Mouse (Mus musculus) left cerebral cortex, postnatal 4 days (tissue): ENCODE data around the gene Tradd. TPM values are rescaled to one million over a fixed set of nuclear protein-coding genes. Genes with fewer than 3 reads are reported as not detected.
A peak's percentile ranks its signal among the peaks of the same experiment; 100 is the strongest.

Experiments
- DNase-seq: peaks from one replicate; pipeline ENCODE4 v3.0.0-alpha.2; 2022
- intact Hi-C: fragments of 180-260 bp; cut with DNase I; formaldehyde crosslinking; loops from one replicate; pipeline ENCODE4 v1.15.1; 2025
- total RNA-seq, 2 experiments: library from RNA; stranded (reverse); gene quantifications; 2 replicates each; pipeline ENCODE4 v1.2.3; 2021

The Tradd gene
- total RNA-seq, 2 experiments from 2014 or later, result 9.2 to 11.1 TPM

DNA sequence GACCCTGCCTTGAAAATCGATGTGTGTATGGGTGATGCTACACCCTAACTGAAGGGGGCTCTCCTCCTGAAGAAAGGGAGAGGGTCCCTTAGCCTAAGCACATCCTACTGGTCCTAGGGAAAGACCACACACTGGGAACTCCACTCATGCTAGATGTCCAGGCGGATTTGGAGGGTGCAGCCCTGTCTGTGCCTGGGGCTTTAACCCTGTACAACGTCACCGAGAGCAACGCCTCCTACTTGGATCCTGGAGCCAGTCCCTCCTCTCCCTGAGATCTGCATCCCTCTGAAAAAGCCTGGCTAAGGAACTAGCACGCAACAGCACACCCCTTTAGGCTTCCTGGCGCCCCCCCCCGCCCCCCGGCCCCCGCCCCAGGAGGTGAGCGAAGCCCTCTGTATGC, 11.0 kb upstream of the Tradd start:
- no peak for DNase-seq
- intact Hi-C loops, result no loop called here

DNA sequence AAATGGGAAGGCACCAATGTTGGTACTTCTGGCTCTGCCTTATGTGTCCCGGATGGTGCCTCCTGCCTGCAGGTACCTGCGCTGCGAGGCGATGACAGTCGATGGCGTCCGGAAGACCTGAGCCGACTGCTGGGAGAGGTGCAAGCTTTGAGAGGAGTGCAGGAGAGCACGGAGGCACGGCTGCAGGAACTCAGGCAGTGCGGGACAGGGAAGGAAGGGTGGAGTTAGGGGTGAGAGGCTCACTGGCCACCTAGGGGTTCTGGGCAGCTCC, 6.4 kb upstream of the Tradd start:
- intact Hi-C loops, result no loop called here
- DNase-seq, result no peak

DNA sequence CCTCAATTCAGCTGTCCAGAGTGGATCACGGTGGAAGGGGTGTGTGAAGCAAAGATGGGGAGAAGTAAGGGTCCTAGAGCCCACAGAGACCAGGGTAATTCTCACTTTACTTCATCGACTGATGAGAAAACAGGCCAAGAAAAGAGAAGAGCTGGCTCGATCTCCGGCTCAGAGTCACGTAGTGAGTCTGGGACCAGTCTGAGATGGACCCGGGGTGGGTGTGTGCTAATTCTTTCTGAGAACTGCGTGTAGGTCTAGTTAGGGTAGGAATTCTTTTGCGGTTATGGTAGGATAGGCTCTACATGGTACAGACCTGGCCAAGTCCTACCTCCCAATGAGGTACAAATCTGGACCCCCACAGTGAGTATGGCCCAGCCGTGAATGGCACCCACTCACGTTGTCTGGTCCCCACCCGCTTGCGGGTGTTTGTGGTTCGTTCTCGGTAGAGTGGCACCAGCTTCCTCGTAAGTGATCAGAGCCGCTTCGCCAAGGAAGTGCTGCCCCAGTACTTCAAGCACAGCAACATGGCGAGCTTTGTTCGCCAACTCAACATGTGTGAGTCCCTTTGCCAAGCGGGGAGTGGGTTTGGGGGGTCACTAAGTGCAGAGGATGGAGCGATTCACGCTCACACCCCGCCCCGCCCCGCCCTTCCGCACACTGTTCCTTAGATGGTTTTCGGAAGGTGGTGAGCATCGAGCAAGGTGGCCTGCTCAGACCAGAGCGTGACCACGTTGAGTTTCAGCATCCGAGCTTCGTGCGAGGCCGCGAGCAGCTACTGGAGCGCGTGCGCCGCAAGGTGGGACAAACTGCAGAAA, 5.9 kb upstream of the Tradd start:
- intact Hi-C loops, result no loop called here
- no peak for DNase-seq

DNA sequence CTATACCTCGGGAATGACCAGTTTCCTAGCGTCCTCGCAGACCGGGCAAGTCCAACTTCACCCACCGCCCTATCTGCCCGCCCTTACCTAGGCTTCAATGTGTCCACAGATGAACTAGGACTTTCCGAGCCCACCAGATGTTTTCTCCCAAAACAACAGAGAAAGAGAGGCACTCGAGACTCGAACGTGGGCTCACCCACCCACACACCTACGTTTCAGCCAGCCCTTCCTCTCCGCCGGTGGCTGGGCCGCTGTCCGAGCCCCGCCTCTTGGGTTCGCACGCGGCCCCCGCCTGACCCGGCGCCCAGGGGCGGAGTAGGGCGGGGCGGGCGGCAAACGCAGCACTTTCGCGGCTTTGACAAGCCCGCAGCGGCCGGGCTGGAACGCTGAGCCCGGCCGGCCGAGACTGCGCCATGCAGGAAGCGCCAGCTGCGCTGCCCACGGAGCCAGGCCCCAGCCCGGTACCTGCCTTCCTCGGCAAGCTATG, 5.1 kb upstream of the Tradd start, which contains the start of gene Hsf4:
Gene Hsf4, plus strand, starts transcription at position 341 of the 487 bp plus-strand sequence.
- no peak for DNase-seq
- intact Hi-C loops, result no loop called here

DNA sequence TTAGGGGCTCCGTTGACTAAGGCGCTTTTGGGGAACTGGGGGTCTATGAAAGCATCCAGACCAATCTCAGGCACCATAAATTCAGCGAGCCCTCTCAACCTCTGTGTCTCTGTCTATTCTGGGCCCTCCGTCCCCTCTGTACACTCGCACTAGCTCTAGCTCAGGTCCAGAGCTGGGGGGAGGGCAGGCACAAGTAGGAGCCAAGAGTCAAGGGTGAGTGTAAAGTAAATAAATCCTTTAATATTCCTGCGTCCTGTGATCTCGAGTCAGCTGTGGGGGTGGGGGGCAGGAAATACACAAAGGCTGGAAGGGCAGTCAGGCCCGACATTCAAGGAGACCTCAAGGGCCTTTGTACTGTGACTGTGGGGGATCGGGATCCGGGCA, 4.7 kb upstream of the Tradd start:
- DNase-seq, result no peak
- intact Hi-C loops, result no loop called here

DNA sequence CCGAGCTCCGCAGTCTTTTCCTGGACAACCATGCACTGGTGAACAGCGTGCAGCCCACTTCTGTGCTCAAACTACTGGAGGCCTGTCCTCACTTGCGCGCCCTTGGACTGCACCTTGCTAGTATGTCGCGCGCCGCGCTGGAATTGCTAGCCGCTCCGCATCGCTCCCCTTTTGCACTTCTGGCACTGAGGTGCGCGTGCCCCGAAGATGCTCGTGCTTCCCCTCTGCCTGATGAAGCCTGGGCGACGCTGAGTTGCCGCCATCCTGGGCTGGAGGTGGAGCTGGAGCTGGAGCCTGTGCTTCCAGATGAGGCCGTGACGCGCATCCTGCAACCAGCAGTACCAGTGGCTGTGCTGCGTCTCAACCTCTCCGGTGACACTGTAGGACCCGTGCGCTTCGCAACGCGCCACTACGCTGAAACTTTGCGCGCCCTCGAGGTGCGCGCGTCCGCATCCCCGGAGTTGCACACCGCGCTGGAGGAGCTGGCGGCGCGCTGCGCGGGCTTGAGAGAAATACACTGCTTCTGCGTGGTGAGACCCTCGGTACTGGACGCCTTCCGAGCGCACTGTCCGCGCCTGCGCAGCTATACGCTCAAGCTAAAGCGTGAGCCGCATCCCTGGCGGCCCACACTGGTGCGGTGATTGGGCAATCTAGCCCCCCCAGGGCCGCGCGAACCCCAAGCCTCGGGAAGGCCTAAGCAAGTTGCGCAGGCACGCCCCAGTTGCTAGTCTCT, 4.1 kb upstream of the Tradd start:
- DNase-seq, result peak; percentile 82
- intact Hi-C loops, result no loop called here

DNA sequence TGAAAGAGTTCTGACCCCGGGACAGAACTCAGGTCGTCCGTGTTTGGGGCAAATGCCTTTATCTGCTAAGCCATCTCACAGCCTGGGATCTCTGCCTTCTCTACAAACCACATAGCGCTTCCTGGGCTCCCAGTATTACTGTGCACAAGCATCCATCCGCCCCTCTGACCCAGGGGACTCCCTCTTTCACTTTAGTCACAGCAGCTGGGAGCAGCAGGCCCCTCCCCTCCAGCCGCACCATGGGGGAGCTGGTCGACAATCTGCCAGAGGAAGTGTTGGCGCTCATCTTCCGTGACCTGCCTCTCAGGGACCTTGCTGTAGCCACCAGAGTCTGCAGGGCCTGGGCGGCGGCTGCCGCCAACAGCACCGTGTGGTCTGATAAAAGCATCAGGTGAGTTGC, 2.4 kb upstream of the Tradd start:
- intact Hi-C loops, result no loop called here
- DNase-seq, result no peak

DNA sequence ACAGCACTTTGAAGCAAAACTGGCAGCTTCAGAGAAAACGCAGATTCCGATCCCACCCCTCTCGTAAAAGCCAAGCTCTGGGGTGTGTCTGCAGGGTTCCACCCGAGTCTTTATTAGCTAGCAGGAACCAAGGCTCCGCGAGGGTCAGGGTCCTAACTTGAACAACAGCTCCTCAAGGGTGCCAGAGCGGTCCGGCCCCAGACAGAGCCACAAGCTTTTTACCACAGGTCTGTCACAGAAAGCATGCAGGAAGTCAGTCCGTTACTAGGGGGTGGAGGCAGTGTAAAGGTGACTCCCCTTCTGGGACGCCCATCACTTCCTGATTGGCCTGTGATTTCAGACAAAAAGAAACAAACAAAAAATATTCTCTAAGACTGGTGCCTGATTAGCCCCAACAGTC, 719 bp upstream of the Tradd start:
- intact Hi-C loops, result no loop called here
- no peak for DNase-seq

DNA sequence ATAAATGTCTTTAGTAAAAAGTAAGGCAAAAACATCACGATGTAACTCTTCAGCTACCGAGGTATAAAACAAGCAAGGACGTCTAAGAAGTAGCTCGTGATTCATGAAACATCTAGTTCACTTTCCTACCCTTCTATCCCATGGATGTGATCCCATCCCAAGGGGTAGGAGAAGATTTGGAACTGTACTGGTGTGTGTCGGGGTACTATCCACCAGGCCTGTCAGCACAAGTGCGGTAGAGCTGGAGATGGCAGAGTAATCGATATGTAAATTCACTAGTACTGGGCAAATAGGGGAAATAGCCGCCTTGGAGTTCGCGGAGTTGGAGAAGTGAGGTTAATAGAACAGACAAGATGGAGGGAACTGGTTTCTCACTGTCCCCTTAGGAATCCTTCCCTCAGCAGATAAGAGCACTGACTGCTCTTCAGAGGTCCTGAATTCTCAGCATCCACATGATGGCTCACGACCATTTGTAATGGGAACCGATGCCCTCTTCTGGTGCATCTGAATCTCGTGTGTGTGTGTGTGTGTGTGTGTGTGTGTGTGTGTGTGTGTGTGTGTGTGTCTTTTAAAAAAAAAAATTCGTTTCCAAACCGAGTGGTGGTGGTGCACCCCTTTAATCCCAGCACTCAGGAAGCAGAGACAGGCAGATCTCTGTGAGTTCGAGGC, 1.0 kb downstream of the Tradd start:
- intact Hi-C loops, result no loop called here
- no peak for DNase-seq

DNA sequence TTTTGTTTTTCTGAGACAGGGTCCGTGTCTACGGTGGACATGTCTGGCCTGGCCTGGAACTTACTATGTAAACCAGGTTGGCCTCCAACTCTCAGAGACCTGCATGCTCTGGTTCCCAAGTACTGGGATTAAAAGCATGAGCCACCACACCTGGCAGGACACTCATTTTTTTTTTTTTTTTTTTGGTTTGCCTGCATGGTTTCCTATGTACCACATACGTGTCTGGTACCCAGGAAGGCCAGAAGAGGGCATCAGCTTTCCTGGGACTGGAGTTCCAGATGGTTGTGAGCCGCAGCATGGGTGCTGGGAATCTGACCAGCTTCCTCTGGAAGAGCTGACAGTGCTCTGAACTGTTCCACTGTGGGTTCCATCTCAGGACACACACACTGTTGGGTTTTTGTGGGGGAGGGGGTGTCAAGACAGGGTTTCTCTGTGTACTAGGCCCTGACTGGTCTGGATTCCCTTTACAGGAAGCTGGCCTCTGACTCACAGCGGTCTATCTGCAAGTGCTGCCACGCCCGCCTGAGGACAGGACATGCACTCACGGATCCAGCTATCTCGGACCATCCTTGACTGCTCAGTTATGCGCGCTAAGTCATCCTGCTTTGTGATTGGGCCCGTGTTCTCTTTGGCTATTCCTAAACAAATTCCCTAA, 3.0 kb downstream of the Tradd start:
- DNase-seq, result no peak
- intact Hi-C loops, result no loop called here

DNA sequence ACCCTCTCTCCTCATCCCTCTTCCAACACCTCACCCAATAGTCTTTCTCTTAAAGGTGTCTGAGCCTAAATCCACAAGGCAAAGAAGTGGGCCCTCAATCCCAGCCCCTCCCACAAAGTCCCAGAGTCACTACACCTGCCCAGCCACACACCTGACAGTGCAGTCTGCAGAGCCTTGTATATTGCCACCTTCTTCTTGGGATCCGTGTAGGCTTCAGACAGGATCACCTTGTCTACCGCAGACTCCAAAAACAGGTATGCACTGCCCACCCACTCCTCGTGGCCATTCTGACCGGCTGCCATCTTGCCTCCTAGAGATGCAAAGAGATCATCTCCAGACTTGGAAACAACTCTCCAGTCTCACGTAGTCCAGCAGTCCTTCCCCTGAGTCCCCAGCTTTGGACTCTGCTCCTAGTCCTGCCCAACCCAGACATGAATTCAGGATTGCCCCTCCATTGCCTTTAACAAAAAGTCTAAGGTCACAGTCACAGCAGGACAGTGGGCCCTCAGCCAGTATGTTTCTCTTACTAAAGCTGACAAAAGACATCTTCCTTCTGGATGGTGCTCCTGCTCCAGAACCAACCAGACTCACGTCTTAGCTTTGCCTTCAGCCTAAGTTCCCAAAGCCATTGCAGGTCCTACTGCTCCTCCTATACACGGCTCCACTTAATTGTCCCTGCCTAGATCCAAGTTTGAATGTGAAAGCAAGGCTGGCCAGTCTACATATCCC, 3.9 kb downstream of the Tradd start:
- intact Hi-C loops, result no loop called here
- no peak for DNase-seq

DNA sequence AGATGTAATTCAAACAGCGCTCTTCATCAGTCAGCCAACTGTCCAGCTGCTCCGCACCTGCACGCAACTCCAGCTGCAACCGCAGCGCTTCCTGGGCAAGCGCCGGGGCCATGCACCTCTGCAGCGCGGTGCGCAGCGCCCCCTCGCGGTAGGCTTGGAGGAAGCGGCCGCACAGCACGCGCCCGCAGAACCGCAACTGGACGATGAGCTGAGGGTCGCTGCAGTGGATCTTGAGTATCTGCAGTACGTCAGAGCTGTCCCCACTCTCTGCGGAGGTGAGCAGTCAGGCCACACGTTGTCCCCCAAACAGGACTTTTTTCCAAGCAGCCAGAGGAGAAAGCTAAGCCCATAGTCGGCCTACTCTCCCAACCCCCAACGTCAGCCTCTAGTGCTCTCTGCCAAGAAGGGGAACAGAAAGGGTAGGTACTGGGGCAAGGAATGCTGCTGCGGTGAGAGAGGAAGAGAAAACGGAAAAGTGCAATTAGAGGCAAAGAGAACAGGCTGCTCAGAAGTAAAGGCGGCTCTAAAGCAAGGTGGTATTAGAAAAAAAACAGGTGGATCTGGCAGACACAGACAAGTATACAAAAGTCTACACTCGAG, 4.6 kb downstream of the Tradd start:
- peak; percentile 77 for DNase-seq
- intact Hi-C loops, result no loop called here

DNA sequence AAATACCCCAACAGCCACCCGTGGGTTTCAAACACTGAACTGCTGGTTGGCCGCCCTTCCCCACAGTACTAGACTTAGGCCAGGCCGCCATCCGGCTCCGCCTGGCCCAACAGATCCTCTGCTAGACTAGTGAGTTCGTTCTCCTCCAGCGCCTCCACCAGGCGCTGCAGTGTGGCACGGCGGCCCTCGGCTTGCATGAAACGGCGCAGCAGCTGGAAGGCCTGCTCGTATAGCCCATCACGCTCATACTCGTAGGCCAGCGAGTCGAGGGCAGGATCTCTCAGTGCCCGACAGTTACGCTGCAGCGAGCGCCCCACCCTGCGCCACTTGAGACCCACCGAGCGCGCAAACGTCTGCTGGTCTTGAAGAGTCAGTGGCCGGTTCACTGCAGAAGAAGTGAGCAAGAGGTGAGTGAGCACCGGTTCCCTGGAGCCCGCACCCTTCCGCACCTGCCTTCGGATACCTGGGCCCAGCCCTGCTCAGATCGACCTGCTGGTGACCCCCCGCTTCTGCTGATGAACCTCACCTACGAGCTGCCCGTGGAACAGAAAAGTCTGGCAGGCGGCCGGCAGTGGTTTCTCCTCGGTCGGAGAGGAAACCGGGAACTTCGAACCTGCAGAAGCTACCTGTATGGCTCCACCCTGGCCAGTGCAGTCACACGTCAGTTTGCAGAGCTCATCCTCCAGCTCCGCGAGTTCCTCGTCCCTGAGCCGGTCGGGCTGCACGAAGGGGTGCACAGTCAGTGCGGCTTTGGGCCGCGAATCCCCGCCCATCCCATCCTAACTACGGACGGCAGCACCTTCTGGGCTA, 5.3 kb downstream of the Tradd start:
- DNase-seq, result peak; percentile 40
- intact Hi-C loops, result no loop called here

DNA sequence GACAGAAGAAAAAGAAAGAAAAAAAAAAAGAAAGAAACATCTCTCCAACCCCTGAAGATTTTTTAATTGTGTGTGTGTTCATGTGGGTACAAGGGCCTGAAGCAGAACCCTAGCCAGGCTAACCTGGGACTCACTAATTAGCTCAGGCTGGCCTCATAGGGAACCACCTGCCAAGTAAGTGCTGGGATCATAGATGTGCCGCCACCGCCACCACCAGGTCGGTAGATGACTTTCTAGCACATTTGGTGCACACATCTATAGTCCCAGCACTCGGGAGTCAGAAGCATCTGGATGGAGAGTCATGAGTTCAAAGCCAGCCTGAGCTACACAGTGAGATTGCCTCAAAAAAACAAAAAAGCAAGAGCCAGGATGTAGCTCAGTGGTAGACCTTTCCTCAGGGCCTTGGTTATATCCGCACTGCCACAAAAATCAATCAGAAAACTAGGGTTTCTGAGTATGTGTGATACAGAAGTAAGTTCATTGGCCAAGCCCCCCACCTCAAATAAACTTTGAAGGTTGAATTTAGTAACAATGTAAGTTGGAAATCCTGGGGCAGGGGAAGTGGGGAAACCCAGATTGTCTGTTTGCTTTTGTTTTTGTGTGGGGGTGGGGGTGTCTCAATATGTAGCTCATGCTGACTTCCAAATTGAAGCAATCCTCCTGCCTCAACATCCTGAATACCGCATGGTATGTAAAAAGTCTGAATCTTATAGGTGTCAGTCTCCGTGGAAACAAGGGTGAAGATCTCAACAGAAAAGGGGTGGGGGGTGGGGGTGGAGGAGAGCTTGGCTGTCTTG, 6.9 kb downstream of the Tradd start:
- intact Hi-C loops, result no loop called here
- no peak for DNase-seq

DNA sequence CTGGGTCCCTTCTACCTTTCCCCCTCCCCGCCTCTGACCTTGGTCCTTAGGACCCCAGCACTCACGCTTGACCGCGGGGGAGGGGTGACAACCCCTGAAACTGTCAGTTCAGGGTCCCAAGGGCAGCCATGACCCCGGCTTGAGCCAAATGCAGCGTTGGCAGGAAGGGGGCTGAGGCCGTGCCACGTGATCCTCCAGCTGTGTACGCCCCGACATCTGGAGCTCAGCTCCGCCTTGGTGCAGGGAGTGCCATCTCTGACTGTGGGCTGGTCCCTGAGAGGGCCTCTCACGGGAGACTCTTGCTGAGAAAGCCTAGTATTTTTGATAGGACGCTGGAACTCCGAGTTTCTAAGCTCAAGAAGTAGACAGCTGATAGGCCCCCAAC, 9.5 kb downstream of the Tradd start, which contains the start of gene B3gnt9:
Gene B3gnt9, minus strand, starts transcription at position 188 of the 385 bp plus-strand sequence.
- DNase-seq, result no peak
- intact Hi-C loops, result no loop called here

DNA sequence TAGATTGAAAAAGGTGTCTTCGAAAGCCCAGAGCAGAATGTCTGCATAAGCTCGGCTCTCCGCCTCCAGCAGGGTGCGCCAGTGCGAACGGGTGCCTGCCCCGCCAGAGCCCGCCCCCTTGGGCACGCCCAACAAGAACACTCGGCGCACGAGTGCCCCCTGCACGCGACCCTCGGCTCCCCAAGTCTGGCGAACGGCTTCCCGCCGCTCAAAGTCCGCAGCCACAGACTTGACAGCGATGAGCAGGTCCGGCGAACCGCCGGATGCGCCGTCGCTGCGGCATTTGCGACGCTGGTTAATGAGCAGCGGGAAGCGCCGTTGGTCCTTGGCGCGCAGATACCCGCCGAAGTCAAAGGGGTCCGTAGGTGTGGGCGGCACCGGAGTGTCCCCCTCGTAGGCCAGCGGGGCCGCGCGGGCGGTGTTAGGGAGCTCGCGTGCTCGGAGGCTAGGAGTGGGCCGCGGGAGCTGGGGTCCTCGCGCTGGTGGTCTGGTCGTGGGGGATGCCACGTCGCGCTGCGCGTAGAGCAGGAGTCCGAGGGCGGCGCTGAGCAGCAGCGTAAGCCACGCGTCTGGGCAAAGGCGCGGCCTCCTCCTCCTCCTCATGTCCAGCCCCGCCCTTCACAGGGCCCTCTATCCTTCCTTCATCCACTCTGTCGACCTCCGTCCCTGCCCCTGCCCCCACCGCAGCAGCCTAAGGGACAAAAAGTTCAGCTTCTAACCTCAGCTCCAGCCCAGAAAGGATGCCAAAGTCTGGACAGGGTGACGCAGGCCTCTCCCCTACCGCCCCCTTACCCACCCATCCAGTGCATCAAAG, 10.1 kb downstream of the Tradd start:
- DNase-seq, result peak; percentile 95
- intact Hi-C loops, result no loop called here

DNA sequence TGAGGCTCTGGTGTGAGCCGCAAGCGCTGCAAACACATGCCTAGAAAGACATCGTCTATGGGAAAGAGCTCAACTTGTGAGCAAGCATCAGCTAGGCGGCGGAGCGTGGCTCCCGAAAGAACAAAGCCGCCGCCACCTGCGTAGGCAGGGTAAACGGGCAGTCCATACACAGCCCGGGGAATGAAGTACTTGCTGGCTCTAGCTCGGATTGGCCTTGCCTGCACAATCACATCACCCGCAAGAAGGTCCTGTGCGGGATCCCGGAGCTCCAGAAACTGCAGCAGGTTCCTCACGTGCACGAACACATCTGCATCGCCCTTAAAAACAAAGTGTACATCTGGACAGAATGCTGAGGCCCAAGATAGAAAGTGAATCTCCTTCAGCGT, 10.7 kb downstream of the Tradd start:
- intact Hi-C loops, result no loop called here
- no peak for DNase-seq
